Mouse (Mus musculus): Measurements from ENCODE around the gene Asb18. TPM values are rescaled to one million over a fixed set of nuclear protein-coding genes. Genes with fewer than 3 reads are reported as not detected.

The Asb18 gene
- polyA plus RNA-seq, 1 experiment, result not detected

GRCm38 (mm10) chr1:90006666-90007065 lies 7.8 kb downstream of the Asb18 start:
- Histone ChIP-seq H3K27me3 (ENCODE audit: control insufficient read depth, insufficient read depth, low read length) (no peaks in the 10 kb centered on the region), H3K27ac (ENCODE audit: insufficient read depth, low read depth, low read length) (no peak overlapping the region), H3K4me3 (ENCODE audit: low read depth, low read length) (no peak overlapping the region), H3K4me1 (ENCODE audit: control insufficient read depth, insufficient read depth, insufficient read length, low read length) (no peaks in the 10 kb centered on the region), H3K36me3 (ENCODE audit: control insufficient read depth, insufficient read depth, low read length) (no peaks in the 10 kb centered on the region)
- WGBS, result 74% methylated on average over 14 of the region's 14 CpGs
- TF ChIP-seq POLR2A (IDR thresholded peaks at IDR 0.05; ENCODE audit: low read depth, low read length) (no peak), CTCF (IDR thresholded peaks at IDR 0.05; ENCODE audit: extremely low read depth, insufficient read length, insufficient replicate concordance, low read depth, low read length) (no peak)

DNA sequence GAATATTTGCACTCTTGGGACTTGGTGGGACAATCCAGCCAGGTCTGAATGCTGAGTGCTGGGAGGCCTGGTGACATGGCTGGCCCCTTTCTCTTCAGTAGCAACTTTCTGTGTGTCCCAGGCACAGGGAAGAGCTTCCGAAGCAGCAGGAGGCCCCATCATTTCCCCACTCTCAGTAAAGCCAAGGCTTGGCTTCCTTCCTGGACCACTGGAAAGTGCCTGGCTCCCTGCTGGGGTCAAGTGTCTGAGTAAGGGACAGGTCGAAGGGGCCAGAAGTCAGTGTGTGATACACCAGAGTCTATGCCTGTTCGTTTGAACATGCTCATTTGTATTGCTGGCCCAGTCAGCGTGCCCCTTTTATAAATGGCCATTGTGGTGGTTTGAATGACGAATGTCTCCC lies 13.5 kb downstream of the Asb18 start:
- WGBS, result 53% methylated on average over 5 of the region's 5 CpGs
- Histone ChIP-seq H3K27me3 (ENCODE audit: control insufficient read depth, insufficient read depth, low read length) (no peaks in the 10 kb centered on the region), H3K27ac (ENCODE audit: insufficient read depth, low read depth, low read length) (no peak overlapping the region), H3K4me1 (ENCODE audit: control insufficient read depth, insufficient read depth, insufficient read length, low read length) (no peaks in the 10 kb centered on the region), H3K4me3 (ENCODE audit: low read depth, low read length) (no peak overlapping the region), H3K36me3 (ENCODE audit: control insufficient read depth, insufficient read depth, low read length) (no peaks in the 10 kb centered on the region)
- TF ChIP-seq POLR2A (IDR thresholded peaks at IDR 0.05; ENCODE audit: low read depth, low read length) (no peak), CTCF (IDR thresholded peaks at IDR 0.05; ENCODE audit: extremely low read depth, insufficient read length, insufficient replicate concordance, low read depth, low read length) (no peak)

DNA sequence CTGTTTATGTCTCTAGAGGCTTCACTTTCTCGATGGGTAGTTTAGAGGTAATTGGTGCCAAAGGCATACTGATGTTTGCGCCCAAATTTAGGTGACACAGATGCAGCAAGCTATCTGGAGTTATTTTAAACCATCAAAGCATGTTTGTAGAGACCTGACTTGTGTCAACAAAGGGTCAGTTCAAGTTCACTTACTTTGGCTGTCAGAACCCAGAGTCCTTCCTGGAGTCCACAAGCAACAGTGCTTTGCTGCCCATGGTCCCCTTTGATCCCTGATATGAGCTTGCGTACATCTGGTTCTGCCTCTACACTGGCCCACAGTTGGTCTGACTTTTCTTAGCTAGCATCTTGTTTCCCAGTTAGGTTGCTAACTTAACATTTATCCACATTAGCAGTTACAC lies 14.6 kb downstream of the Asb18 start:
- Histone ChIP-seq H3K4me1 (ENCODE audit: control insufficient read depth, insufficient read depth, insufficient read length, low read length) (no peaks in the 10 kb centered on the region), H3K27ac (ENCODE audit: insufficient read depth, low read depth, low read length) (no peak overlapping the region), H3K36me3 (ENCODE audit: control insufficient read depth, insufficient read depth, low read length) (no peaks in the 10 kb centered on the region), H3K27me3 (ENCODE audit: control insufficient read depth, insufficient read depth, low read length) (no peaks in the 10 kb centered on the region), H3K4me3 (ENCODE audit: low read depth, low read length) (no peak overlapping the region)
- no peak for TF ChIP-seq CTCF (IDR thresholded peaks at IDR 0.05; ENCODE audit: extremely low read depth, insufficient read length, insufficient replicate concordance, low read depth, low read length)
- TF ChIP-seq POLR2A (IDR thresholded peaks at IDR 0.05; ENCODE audit: low read depth, low read length), result no peak
- 60% methylated on average over 3 of the region's 3 CpGs for WGBS

GRCm38 (mm10) chr1:89998696-89999095 lies 15.8 kb downstream of the Asb18 start:
- no peak for TF ChIP-seq CTCF (IDR thresholded peaks at IDR 0.05; ENCODE audit: extremely low read depth, insufficient read length, insufficient replicate concordance, low read depth, low read length)
- TF ChIP-seq POLR2A (IDR thresholded peaks at IDR 0.05; ENCODE audit: low read depth, low read length), result no peak
- H3K4me3 ChIP-seq (ENCODE audit: low read depth, low read length), result no peak overlapping the region
- WGBS, result 68% methylated on average over 2 of the region's 2 CpGs
- H3K36me3 ChIP-seq (ENCODE audit: control insufficient read depth, insufficient read depth, low read length), result no peaks in the 10 kb centered on the region
- no peaks in the 10 kb centered on the region for H3K4me1 ChIP-seq (ENCODE audit: control insufficient read depth, insufficient read depth, insufficient read length, low read length)
- H3K27me3 ChIP-seq (ENCODE audit: control insufficient read depth, insufficient read depth, low read length), result no peaks in the 10 kb centered on the region
- H3K27ac ChIP-seq (ENCODE audit: insufficient read depth, low read depth, low read length), result no peak overlapping the region

DNA sequence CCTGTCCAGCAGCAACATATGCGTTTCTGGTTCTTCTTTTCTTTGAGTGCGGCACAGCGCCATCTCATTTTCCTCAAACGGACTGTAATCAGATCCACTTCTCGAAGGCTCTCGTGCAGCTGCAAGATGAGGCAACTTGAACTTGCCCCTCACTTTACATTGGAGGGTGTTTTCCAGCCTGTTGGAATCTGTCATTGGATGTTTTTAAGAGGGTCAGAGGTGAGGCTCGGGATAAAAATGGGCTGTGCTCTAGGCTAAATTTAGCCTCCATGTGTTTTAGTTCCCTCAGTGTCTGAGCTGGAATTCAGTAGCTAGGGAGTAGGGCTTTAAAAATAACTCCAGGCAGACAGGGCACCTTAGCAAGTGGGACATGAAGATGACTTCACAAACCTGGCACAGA lies 16.4 kb downstream of the Asb18 start:
- Histone ChIP-seq H3K27me3 (ENCODE audit: control insufficient read depth, insufficient read depth, low read length) (no peaks in the 10 kb centered on the region), H3K4me1 (ENCODE audit: control insufficient read depth, insufficient read depth, insufficient read length, low read length) (no peaks in the 10 kb centered on the region), H3K27ac (ENCODE audit: insufficient read depth, low read depth, low read length) (no peak overlapping the region), H3K36me3 (ENCODE audit: control insufficient read depth, insufficient read depth, low read length) (no peaks in the 10 kb centered on the region), H3K4me3 (ENCODE audit: low read depth, low read length) (no peak overlapping the region)
- no peak for TF ChIP-seq CTCF (IDR thresholded peaks at IDR 0.05; ENCODE audit: extremely low read depth, insufficient read length, insufficient replicate concordance, low read depth, low read length)
- TF ChIP-seq POLR2A (IDR thresholded peaks at IDR 0.05; ENCODE audit: low read depth, low read length), result no peak
- WGBS, result 50% methylated on average over 7 of the region's 7 CpGs

GRCm38 (mm10) chr1:89992256-89992655 lies 22.2 kb downstream of the Asb18 start:
- Histone ChIP-seq H3K4me3 (ENCODE audit: low read depth, low read length) (no peak overlapping the region), H3K27me3 (ENCODE audit: control insufficient read depth, insufficient read depth, low read length) (peaks cover 15% of the 10 kb centered on the region), H3K27ac (ENCODE audit: insufficient read depth, low read depth, low read length) (no peak overlapping the region), H3K4me1 (ENCODE audit: control insufficient read depth, insufficient read depth, insufficient read length, low read length) (no peaks in the 10 kb centered on the region), H3K36me3 (ENCODE audit: control insufficient read depth, insufficient read depth, low read length) (no peaks in the 10 kb centered on the region)
- WGBS, result 6% methylated on average over 25 of the region's 25 CpGs
- no peak for TF ChIP-seq CTCF (IDR thresholded peaks at IDR 0.05; ENCODE audit: extremely low read depth, insufficient read length, insufficient replicate concordance, low read depth, low read length)
- no peak for TF ChIP-seq POLR2A (IDR thresholded peaks at IDR 0.05; ENCODE audit: low read depth, low read length)

- no peaks in the 10 kb centered on the region for H3K36me3 ChIP-seq (ENCODE audit: control insufficient read depth, insufficient read depth, low read length)
- H3K27me3 ChIP-seq (ENCODE audit: control insufficient read depth, insufficient read depth, low read length), result no peaks in the 10 kb centered on the region
- 91% methylated on average over 8 of the region's 8 CpGs for WGBS
- H3K27ac ChIP-seq (ENCODE audit: insufficient read depth, low read depth, low read length), result no peak overlapping the region
- no peaks in the 10 kb centered on the region for H3K4me1 ChIP-seq (ENCODE audit: control insufficient read depth, insufficient read depth, insufficient read length, low read length)
- H3K4me3 ChIP-seq (ENCODE audit: low read depth, low read length), result no peak overlapping the region
- TF ChIP-seq CTCF (IDR thresholded peaks at IDR 0.05; ENCODE audit: extremely low read depth, insufficient read length, insufficient replicate concordance, low read depth, low read length), result no peak
- no peak for TF ChIP-seq POLR2A (IDR thresholded peaks at IDR 0.05; ENCODE audit: low read depth, low read length)
Measured at GRCm38 (mm10) chr1:89977261-89977660, 37.2 kb downstream of the Asb18 start.

- H3K36me3 ChIP-seq (ENCODE audit: control insufficient read depth, insufficient read depth, low read length), result no peaks in the 10 kb centered on the region
- 69% methylated on average over 8 of the region's 8 CpGs for WGBS
- no peak overlapping the region for H3K4me3 ChIP-seq (ENCODE audit: low read depth, low read length)
- H3K27me3 ChIP-seq (ENCODE audit: control insufficient read depth, insufficient read depth, low read length), result no peaks in the 10 kb centered on the region
- no peak for TF ChIP-seq POLR2A (IDR thresholded peaks at IDR 0.05; ENCODE audit: low read depth, low read length)
- TF ChIP-seq CTCF (IDR thresholded peaks at IDR 0.05; ENCODE audit: extremely low read depth, insufficient read length, insufficient replicate concordance, low read depth, low read length), result no peak
- H3K27ac ChIP-seq (ENCODE audit: insufficient read depth, low read depth, low read length), result no peak overlapping the region
- no peaks in the 10 kb centered on the region for H3K4me1 ChIP-seq (ENCODE audit: control insufficient read depth, insufficient read depth, insufficient read length, low read length)
Measured at GRCm38 (mm10) chr1:89976411-89976810, 38.1 kb downstream of the Asb18 start.
